Mouse (Mus musculus) liver, postnatal 0 days (tissue): ENCODE results near the gene Hyal1.

ENCODE experiments used
- CTCF ChIP-seq: sonication (generic); IDR thresholded peaks from 2 replicates; pipeline ENCODE4 v1.5.1; 2016; ENCODE audit warnings: antibody characterized with exemption, low read depth
- EP300 ChIP-seq: IDR thresholded peaks from 2 replicates; pipeline ENCODE4 v1.6.1; 2016; ENCODE audit warnings: antibody characterized with exemption, low read depth, mild to moderate bottlenecking

DNA sequence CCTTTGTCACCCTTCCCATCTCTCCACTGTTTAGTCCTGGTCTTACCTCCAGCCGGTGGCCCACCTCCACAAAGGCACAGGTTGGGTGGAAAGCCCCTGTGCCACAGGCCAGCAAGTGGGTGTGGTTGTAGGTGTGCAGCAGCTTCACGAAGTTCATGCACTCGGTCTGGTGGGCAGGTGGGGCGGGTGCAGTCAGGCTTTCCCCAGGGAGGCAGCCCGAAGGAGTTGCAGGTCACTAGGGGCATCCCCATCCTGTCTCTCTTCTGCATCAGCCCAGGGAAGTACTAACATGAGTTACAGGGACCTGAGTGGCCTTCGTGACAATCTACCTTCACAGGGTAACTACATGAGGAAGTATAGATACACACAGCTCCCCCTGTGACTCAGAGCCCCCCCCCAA, 26.5 kb downstream of the Hyal1 start:
- TF ChIP-seq CTCF (no peak), EP300 (no peak)
